27 mouse cellular contexts compared by ENCODE assay signal in genomic region chr3:65853746-65854145, GRCm38 (mm10).
"Had no signal": no experiment of that assay in that cellular context is flagged by ENCODE, and none has a peak within 500 bp of the region (broad histone marks: within the 10 kb centered on the region; RNA-seq: fewer than 3 reads in every experiment).

No protein-coding gene starts in this region.

- H3K9ac ChIP-seq: heart, embryonic 13.5 days; heart, embryonic 15.5 days; hindbrain, embryonic 13.5 days; hindbrain, embryonic 15.5 days; kidney, embryonic 15.5 days; limb, embryonic 12.5 days; liver, embryonic 13.5 days; liver, embryonic 15.5 days; liver, postnatal 0 days had no signal

- H3K4me2 ChIP-seq: heart, embryonic 11.5 days; heart, embryonic 13.5 days; heart, embryonic 15.5 days; hindbrain, embryonic 13.5 days; hindbrain, embryonic 15.5 days; kidney, embryonic 15.5 days; limb, embryonic 12.5 days; liver, embryonic 13.5 days; liver, embryonic 15.5 days had no signal

- H3K27me3 ChIP-seq: heart, embryonic 13.5 days; heart, embryonic 15.5 days; hindbrain, embryonic 15.5 days; kidney, embryonic 15.5 days; limb, embryonic 12.5 days; liver, embryonic 13.5 days; liver, embryonic 15.5 days had no signal

- ATAC-seq: hindbrain, postnatal 0 days; intestine, embryonic 16.5 days; liver, postnatal 0 days had no signal

- H3K4me3 ChIP-seq: heart, adult 2 months; heart, embryonic 13.5 days; heart, embryonic 15.5 days; hindbrain, embryonic 13.5 days; hindbrain, embryonic 15.5 days; kidney, embryonic 15.5 days; layer of hippocampus, adult 2 months; left cerebral cortex, adult 2 months; limb, embryonic 10.5 days; limb, embryonic 12.5 days; liver, embryonic 13.5 days; liver, embryonic 15.5 days had no signal

- H3K9me3 ChIP-seq: heart, embryonic 13.5 days; heart, embryonic 15.5 days; hindbrain, embryonic 13.5 days; hindbrain, embryonic 15.5 days; kidney, embryonic 15.5 days; limb, embryonic 10.5 days; limb, embryonic 12.5 days; liver, embryonic 13.5 days; liver, embryonic 15.5 days had no signal

- DNase-seq: gastrocnemius, postnatal 14 days; gastrocnemius, postnatal 36 days; heart, adult 2 months; heart, postnatal 14 days; heart, postnatal 36 days; kidney, adult 11 months; kidney, adult 2 months; kidney, adult 9 months; kidney, postnatal 25 days; kidney, postnatal 4 days; liver; liver, embryonic 13.5 days; liver, postnatal 0 days had no signal

- H3K27ac ChIP-seq: heart, adult 2 months; heart, embryonic 13.5 days; heart, embryonic 15.5 days; hindbrain, embryonic 13.5 days; hindbrain, embryonic 15.5 days; hindbrain, postnatal 0 days; kidney, embryonic 15.5 days; kidney, postnatal 0 days; layer of hippocampus, adult 2 months; left cerebral cortex, adult 2 months; limb, embryonic 10.5 days; limb, embryonic 12.5 days; liver, embryonic 13.5 days; liver, embryonic 15.5 days had no signal

- H3K36me3 ChIP-seq: heart, embryonic 13.5 days; heart, embryonic 15.5 days; hindbrain, embryonic 13.5 days; hindbrain, embryonic 15.5 days; kidney, embryonic 15.5 days; limb, embryonic 10.5 days; limb, embryonic 12.5 days; liver, embryonic 13.5 days; liver, embryonic 15.5 days had no signal
